In genomic region chr2:39007865-39008264, GRCm38 (mm10) we compare ENCODE assay signal across 8 mouse cellular contexts. TPM values are rescaled to one million over a fixed set of nuclear protein-coding genes. Genes with fewer than 3 reads are reported as not detected.
DNase-seq lines count a peak whose midpoint lies in the region; ATAC-seq and TF ChIP-seq lines count a peak whose summit lies in the region.

No protein-coding gene starts in this region.

- WGBS in forebrain, embryonic 14.5 days: 1% methylated on average over 41 of the region's 44 CpGs
- WGBS in liver, postnatal 0 days (ENCODE audit: insufficient replicate concordance): under 1% methylated on average over 44 of the region's 44 CpGs
- WGBS in neural tube, embryonic 13.5 days: under 1% methylated on average over 40 of the region's 44 CpGs

- in situ Hi-C loops in ES-E14 (cut with MboI; ENCODE audit: low sequenced_read_pairs in 2 of 2, unreplicated experiment in 2 of 2): no loop called here

- peak; percentile 87 for ATAC-seq in forebrain, embryonic 14.5 days
- ATAC-seq in liver, postnatal 0 days: peak; percentile 85
- ATAC-seq in neural tube, embryonic 13.5 days (ENCODE audit: low read depth): peak; percentile 89

- intact Hi-C loops in heart, postnatal 14 days (cut with DNase I): loop anchor here (10.0 kb wide), 1 partner anchor 353 kb away; no protein-coding TSS in a partner anchor

- 0 out of 2 replicates have a peak, but pooled peaks have one; percentile 43 for TF ChIP-seq EP300 in liver, postnatal 0 days (IDR thresholded peaks at IDR 0.05; ENCODE audit: low read depth)

- H3K9ac ChIP-seq in ES-E14 (ENCODE audit: insufficient read depth, low read depth, low read length, poor library complexity, severe bottlenecking): peak overlapping the region; percentile 99
- peak overlapping the region; percentile 94 for H3K9ac ChIP-seq in forebrain, embryonic 14.5 days (ENCODE audit: low read length)
- H3K9ac ChIP-seq in liver, postnatal 0 days (replicated peaks): peak overlapping the region; percentile 83
- peak overlapping the region; percentile 95 for H3K9ac ChIP-seq in neural tube, embryonic 13.5 days

- peak overlapping the region; percentile 72 for H3K27ac ChIP-seq in ES-E14 (ENCODE audit: insufficient read depth, low read depth, low read length, poor library complexity, severe bottlenecking)
- H3K27ac ChIP-seq in forebrain, embryonic 14.5 days (ENCODE audit: low read depth, low read length): peak overlapping the region; percentile 90
- H3K27ac ChIP-seq in liver, postnatal 0 days (ENCODE audit: low read depth): peak overlapping the region; percentile 89
- peak overlapping the region; percentile 95 for H3K27ac ChIP-seq in neural tube, embryonic 13.5 days (replicated peaks)

- peaks cover 4% of the 10 kb centered on the region in 2 experiments; a peak in 3 of 4 replicates for H3K4me1 ChIP-seq in ES-E14 (ENCODE audit: control insufficient read depth in 2 of 2, insufficient read depth in 2 of 2, low read length in 2 of 2, poor library complexity in 1 of 2)
- H3K4me1 ChIP-seq in forebrain, embryonic 14.5 days (ENCODE audit: control insufficient read depth, insufficient read depth, low read length): peaks cover 31% of the 10 kb centered on the region
- H3K4me1 ChIP-seq in liver, postnatal 0 days (ENCODE audit: insufficient read depth): peaks cover 65% of the 10 kb centered on the region
- H3K4me1 ChIP-seq in neural tube, embryonic 13.5 days (replicated peaks): peaks cover 67% of the 10 kb centered on the region

- no peaks in the 10 kb centered on the region for H3K9me3 ChIP-seq in ES-E14 (ENCODE audit: control insufficient read depth, insufficient read depth, low read depth, low read length)
- H3K9me3 ChIP-seq in forebrain, embryonic 14.5 days (replicated peaks; ENCODE audit: control insufficient read depth, low read length): no peaks in the 10 kb centered on the region
- no peaks in the 10 kb centered on the region for H3K9me3 ChIP-seq in liver, postnatal 0 days (ENCODE audit: low read length)
- no peaks in the 10 kb centered on the region for H3K9me3 ChIP-seq in neural tube, embryonic 13.5 days

- peak overlapping the region; percentile 78 to 98 for H3K4me3 ChIP-seq in ES-E14 (ENCODE audit: insufficient read depth in 1 of 2, low read depth in 1 of 2, low read length in 2 of 2, poor library complexity in 1 of 2, severe bottlenecking in 1 of 2)
- peak overlapping the region; percentile 87 for H3K4me3 ChIP-seq in forebrain, embryonic 14.5 days (ENCODE audit: low read depth, low read length)
- H3K4me3 ChIP-seq in liver, postnatal 0 days (ENCODE audit: low read depth, low read length): peak overlapping the region; percentile 68
- H3K4me3 ChIP-seq in neural tube, embryonic 13.5 days: peak overlapping the region; percentile 93

- peak; percentile 85 for DNase-seq in ES-E14 (ENCODE audit: low read depth, low spot score)
- peak; percentile 88 for DNase-seq in cerebellum, adult 11 months
- peak; percentile 93 for DNase-seq in forebrain, embryonic 14.5 days (ENCODE audit: low spot score)
- peak; percentile 96 to 97 for DNase-seq in heart, postnatal 14 days
- peak; percentile 93 for DNase-seq in layer of hippocampus, adult 11-12 months (ENCODE audit: low spot score)
- peak; percentile 97 for DNase-seq in liver, postnatal 0 days
- peak; percentile 85 for DNase-seq in telencephalon, adult 2 months (ENCODE audit: low read depth, low spot score)

- H3K27me3 ChIP-seq in forebrain, embryonic 14.5 days (replicated peaks; ENCODE audit: control insufficient read depth, insufficient read depth, low read length): no peaks in the 10 kb centered on the region
- no peaks in the 10 kb centered on the region for H3K27me3 ChIP-seq in liver, postnatal 0 days (ENCODE audit: insufficient read depth, low read length)
- H3K27me3 ChIP-seq in neural tube, embryonic 13.5 days: no peaks in the 10 kb centered on the region

- TF ChIP-seq CTCF in liver, postnatal 0 days (IDR thresholded peaks at IDR 0.05; ENCODE audit: low read depth): peak; percentile 21; the same call in 1 of the 2 replicates

- peaks cover 21% of the 10 kb centered on the region for H3K36me3 ChIP-seq in ES-E14 (ENCODE audit: control insufficient read depth, insufficient read depth, low read length, poor library complexity, severe bottlenecking)
- H3K36me3 ChIP-seq in forebrain, embryonic 14.5 days (ENCODE audit: control insufficient read depth, insufficient read depth, low read length): peaks cover 19% of the 10 kb centered on the region
- peaks cover 22% of the 10 kb centered on the region for H3K36me3 ChIP-seq in liver, postnatal 0 days (replicated peaks; ENCODE audit: insufficient read depth, low read length)
- peaks cover 24% of the 10 kb centered on the region for H3K36me3 ChIP-seq in neural tube, embryonic 13.5 days

- peak overlapping the region; percentile 97 for H3K4me2 ChIP-seq in forebrain, embryonic 14.5 days (ENCODE audit: low read length)
- H3K4me2 ChIP-seq in liver, postnatal 0 days (ENCODE audit: low read depth, low read length): peak overlapping the region; percentile 96
- H3K4me2 ChIP-seq in neural tube, embryonic 13.5 days: peak overlapping the region; percentile 85

TF ChIP-seq in ES-E14, 5 proteins besides CTCF, POLR2A, EP300 and RAD21:
- no peak for TF ChIP-seq ZC3H11A (IDR thresholded peaks at IDR 0.05; ENCODE audit: borderline replicate concordance, low read depth, low read length)
- TF ChIP-seq HCFC1 (IDR thresholded peaks at IDR 0.05; ENCODE audit: borderline replicate concordance, insufficient read depth, low read length): peak; percentile 68

RNA-seq across cellular contexts. Expression of gene Rpl35, which starts 2.4 kb away (rescaled TPM):
- 1,385 and 1,524 TPM in 2 replicates for total RNA-seq in ES-E14 (2012; rRNA removed)
- 779 and 875 TPM in 2 replicates for polyA plus RNA-seq in forebrain, embryonic 14.5 days (2014; fragmentation: Nextera tagmentation; extraction: Ambion mirVana)
- total RNA-seq in heart, postnatal 14 days (2021): 100 to 1,000 TPM; 312 to 359 TPM
- polyA plus RNA-seq in liver, postnatal 0 days (2015; fragmentation: Nextera tagmentation; extraction: Ambion mirVana): 574 and 582 TPM in 2 replicates
- polyA plus RNA-seq in neural tube, embryonic 13.5 days (2015; fragmentation: Nextera tagmentation; extraction: Ambion mirVana): 752 and 755 TPM in 2 replicates

RNA-seq across cellular contexts. Expression of gene Arpc5l, which starts 2.7 kb away (rescaled TPM):
- total RNA-seq in ES-E14 (2012; rRNA removed): 42.0 and 58.4 TPM in 2 replicates
- polyA plus RNA-seq in forebrain, embryonic 14.5 days (2014; fragmentation: Nextera tagmentation; extraction: Ambion mirVana): 142 and 144 TPM in 2 replicates
- 10 to 100 TPM; 68.4 to 73.5 TPM for total RNA-seq in heart, postnatal 14 days (2021)
- polyA plus RNA-seq in liver, postnatal 0 days (2015; fragmentation: Nextera tagmentation; extraction: Ambion mirVana): 59.3 and 60.7 TPM in 2 replicates
- 137 and 154 TPM in 2 replicates for polyA plus RNA-seq in neural tube, embryonic 13.5 days (2015; fragmentation: Nextera tagmentation; extraction: Ambion mirVana)

RNA-seq across cellular contexts. Expression of gene Wdr38, which starts 10.6 kb away (rescaled TPM):
- 1.7 and 2.6 TPM in 2 replicates for total RNA-seq in ES-E14 (2012; rRNA removed)
- polyA plus RNA-seq in forebrain, embryonic 14.5 days (2014; fragmentation: Nextera tagmentation; extraction: Ambion mirVana): 1.4 and 1.8 TPM in 2 replicates
- total RNA-seq in heart, postnatal 14 days (2021): under 1 TPM; 0.19 to 0.34 TPM
- 0.53 and 0.60 TPM in 2 replicates for polyA plus RNA-seq in liver, postnatal 0 days (2015; fragmentation: Nextera tagmentation; extraction: Ambion mirVana)
- 1.9 and 2.1 TPM in 2 replicates for polyA plus RNA-seq in neural tube, embryonic 13.5 days (2015; fragmentation: Nextera tagmentation; extraction: Ambion mirVana)

RNA-seq across cellular contexts. Expression of gene Golga1, which starts 57.5 kb away (rescaled TPM):
- total RNA-seq in ES-E14 (2012; rRNA removed): 7.6 and 9.1 TPM in 2 replicates
- 36.4 and 41.0 TPM in 2 replicates for polyA plus RNA-seq in forebrain, embryonic 14.5 days (2014; fragmentation: Nextera tagmentation; extraction: Ambion mirVana)
- 10 to 100 TPM; 17.9 to 19.2 TPM for total RNA-seq in heart, postnatal 14 days (2021)
- 7.5 and 9.9 TPM in 2 replicates for polyA plus RNA-seq in liver, postnatal 0 days (2015; fragmentation: Nextera tagmentation; extraction: Ambion mirVana)
- 28.4 and 34.6 TPM in 2 replicates for polyA plus RNA-seq in neural tube, embryonic 13.5 days (2015; fragmentation: Nextera tagmentation; extraction: Ambion mirVana)

Comparison
In these comparisons a context has a peak if more than half of its experiments do, and no peak if none do; other contexts are left out.
1. Peak in every context shown above with its lines: DNase-seq, ATAC-seq, H3K4me3 ChIP-seq and H3K27ac ChIP-seq.